Mouse (Mus musculus) mature B cell (primary cell): ENCODE measurements around the gene Ugt1a8.

Source experiments
- in situ Hi-C: fragments of 300-500 bp; cut with MboI; formaldehyde crosslinking; loops from 2 replicates; pipeline ENCODE4 v1.14.3; 2019

Gene Ugt1a8

DNA sequence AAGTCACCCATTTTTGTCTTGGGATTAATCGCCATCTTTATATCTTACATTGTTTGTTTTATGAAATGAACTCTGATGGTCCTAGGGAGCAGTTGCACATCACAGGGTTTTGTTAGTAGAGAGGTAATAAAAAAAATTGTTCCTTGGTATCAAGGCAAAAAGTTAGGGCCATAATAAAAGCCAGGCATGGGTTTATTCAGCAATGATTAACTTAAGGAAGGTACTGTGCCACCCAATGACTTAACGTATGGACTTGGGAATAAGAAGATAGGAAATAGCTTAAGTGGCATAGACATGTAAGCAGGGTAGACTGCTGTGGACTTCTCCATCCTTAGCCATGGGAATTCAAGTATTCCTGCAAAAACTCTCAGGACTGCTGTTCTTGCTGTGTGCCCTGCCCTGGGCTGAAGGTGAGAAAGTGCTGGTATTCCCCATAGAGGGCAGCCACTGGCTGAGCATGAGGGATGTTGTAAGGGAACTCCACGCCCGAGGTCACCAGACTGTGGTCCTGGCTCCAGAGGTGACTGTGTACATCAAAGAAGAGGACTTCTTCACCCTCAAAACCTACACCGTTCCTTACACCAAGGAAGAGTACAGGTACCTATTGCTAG lies 98.8 kb downstream of the Ugt1a8 start:
- in situ Hi-C loops = no loop called here

DNA sequence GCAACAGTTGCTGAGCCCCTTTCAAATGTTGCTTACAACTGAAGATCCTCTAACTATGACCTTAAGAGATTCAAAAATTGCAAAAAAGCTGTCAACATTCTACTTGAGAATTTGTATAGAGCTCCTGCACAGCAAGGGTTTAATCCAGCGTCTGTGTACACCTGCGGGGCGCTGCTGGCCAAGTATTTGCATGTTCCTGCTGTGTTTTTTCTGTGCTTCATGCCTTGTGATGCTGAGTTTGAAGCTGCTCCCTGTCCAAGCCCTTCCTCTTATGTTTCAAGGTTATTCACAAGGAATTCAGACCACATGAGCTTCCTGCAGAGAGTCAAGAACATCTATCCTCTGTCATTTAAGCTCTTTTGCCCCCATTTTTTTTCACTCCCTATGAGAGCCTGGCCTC lies 104.5 kb downstream of the Ugt1a8 start:
- in situ Hi-C loops = no loop called here

GRCm38 (mm10) chr1:88195687-88196086 lies 108.1 kb downstream of the Ugt1a8 start:
- in situ Hi-C loops = no loop called here

- in situ Hi-C loops = no loop called here
Observed at GRCm38 (mm10) chr1:88197443-88197842, 109.8 kb downstream of the Ugt1a8 start.

DNA sequence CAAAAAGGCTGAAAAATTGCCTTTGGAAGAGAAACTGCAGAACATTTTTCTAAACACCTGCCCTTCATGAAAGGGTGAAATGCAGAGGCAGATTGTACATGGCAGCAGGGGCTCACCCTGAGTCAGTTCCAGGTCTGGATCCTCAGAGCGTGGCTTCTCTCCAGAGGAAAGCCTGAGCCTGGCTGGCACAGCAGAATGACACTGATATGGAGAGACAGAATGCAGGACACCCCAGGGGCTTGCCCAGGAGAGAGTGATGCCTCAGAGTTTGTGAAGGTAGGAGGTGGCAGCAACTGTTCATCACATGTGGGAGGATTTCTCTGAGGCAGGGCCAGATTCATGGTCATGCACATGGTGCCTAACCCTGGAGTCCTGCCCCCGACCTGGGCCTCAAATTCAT lies 112.4 kb downstream of the Ugt1a8 start:
- in situ Hi-C loops = no loop called here

- in situ Hi-C loops = no loop called here
Observed at GRCm38 (mm10) chr1:88200456-88200855, 112.8 kb downstream of the Ugt1a8 start, which contains the start of gene Ugt1a2. Gene Ugt1a2, plus strand, starts transcription at chr1:88200601.

GRCm38 (mm10) chr1:88205294-88205922 lies 117.8 kb downstream of the Ugt1a8 start, which contains the start of gene Dnajb3:
Gene Dnajb3, minus strand, starts transcription at chr1:88205782.
- in situ Hi-C loops = no loop called here

GRCm38 (mm10) chr1:88206843-88207479 lies 119.3 kb downstream of the Ugt1a8 start:
- in situ Hi-C loops = no loop called here

- in situ Hi-C loops = no loop called here
Observed at GRCm38 (mm10) chr1:88211812-88212211, 124.2 kb downstream of the Ugt1a8 start, which contains the start of gene Ugt1a1. Gene Ugt1a1, plus strand, starts transcription at chr1:88211959.

GRCm38 (mm10) chr1:88212341-88213045 lies 124.9 kb downstream of the Ugt1a8 start:
- in situ Hi-C loops = no loop called here

- in situ Hi-C loops = no loop called here
Observed at GRCm38 (mm10) chr1:88213061-88213460, 125.4 kb downstream of the Ugt1a8 start.

DNA sequence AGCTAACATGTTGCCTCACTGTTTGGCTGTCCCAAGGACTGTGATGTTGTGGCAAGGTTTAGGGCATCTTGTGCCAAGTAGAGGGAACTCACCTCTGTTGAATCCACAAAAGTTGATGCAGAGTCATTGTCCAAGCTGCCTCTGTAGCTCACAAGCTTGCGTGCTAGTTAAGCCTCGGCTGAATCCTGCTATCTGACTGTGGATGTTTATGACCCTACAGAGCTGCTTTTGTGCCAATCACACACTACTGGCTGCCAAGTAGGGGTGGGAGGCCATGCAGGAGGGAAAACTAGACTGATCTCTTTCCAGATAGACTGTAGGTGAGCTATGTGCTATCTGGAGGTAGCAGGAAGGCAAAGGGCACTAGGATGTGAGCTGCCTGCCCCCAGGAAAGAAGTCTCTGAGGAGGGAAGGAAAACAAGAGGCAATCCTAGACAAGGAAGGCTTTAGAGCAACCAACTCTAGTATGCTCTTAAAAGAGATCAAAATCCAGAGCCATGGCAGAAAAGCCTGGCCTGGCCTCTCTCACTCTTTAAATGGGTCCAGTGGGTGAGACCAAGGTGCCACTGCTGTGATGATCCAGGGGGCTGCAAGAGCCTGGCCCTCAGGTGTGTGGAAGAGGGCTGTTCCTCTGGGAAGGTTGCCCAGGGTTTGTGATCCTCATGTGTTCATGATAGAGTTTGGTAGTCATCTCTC lies 126.3 kb downstream of the Ugt1a8 start:
- in situ Hi-C loops = no loop called here

DNA sequence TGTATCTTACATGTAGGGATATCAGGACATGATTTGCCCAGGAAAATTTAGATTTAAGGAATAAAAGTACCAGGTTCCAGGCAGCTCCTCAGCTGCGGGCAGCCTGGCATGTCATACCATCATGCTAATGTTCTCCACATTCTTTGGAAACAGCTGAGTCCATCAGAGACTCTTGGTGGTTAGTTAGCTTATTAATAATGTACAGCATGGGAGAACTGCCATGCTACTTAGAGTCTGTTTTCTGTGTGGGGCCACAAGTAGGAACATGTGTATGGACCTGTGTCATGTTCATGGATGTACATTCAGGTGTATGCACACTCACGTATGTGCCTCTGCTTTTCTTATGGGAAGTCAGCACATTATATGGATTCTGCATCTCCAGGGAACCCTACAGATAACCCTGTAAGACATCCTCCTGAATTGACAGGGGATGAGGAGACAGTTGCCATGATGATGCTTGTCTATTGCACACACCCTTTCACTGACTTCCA lies 126.9 kb downstream of the Ugt1a8 start:
- in situ Hi-C loops = no loop called here

DNA sequence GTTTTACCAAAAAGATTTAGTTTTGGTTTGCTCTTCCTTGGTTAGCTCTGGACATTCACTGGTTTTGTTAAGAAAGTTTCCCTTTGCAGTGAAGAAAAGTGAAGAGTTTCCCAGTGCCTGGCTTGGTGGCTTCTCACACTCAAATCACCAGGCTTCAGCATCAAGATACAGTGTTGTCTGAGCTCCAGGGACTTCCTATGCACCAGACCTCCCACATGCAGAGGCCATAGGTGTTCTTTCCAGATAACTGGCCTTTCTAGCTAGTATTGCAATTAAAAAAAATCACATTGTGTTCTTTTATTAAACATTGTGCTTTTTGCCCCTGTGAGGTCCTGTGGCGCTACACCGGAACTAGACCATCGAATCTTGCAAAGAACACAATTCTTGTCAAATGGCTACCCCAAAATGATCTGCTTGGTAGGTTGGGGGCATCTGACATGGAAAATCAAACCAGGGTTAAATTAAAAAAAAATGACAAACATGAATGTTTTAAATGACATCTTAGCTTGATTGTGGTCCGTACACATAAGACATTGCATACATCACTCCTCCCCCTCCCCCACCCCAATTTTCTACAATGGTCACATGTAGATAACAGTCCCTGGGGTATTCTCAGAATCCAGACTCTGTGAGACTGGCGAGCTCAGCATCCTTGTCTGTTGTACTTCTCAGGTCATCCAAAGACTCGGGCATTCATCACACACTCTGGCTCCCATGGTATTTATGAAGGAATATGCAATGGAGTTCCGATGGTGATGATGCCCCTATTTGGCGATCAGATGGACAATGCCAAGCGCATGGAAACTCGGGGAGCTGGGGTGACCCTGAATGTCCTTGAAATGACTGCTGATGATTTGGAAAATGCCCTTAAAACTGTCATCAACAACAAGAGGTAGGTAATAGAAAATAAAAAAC lies 128.1 kb downstream of the Ugt1a8 start:
- in situ Hi-C loops = no loop called here

GRCm38 (mm10) chr1:88216551-88216950 lies 128.9 kb downstream of the Ugt1a8 start:
- in situ Hi-C loops = no loop called here

DNA sequence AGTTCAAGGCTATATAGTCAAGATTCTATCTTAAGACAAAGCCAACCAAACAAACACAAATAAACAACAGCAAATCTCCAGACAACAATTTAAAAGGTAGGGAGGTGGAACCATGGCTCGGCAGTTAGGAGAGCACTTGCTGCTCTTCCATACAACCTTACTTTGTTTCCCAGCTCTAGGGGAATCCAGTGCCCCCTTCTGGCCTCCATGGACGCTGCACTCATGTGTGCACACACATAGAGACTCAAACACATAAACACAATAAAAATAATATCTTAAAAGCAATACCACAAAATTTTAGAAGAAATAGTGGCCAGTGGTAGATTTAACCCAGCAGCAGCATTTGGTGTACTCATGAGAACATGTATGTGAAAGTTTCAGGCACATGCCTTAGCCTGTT lies 129.5 kb downstream of the Ugt1a8 start:
- in situ Hi-C loops = no loop called here

DNA sequence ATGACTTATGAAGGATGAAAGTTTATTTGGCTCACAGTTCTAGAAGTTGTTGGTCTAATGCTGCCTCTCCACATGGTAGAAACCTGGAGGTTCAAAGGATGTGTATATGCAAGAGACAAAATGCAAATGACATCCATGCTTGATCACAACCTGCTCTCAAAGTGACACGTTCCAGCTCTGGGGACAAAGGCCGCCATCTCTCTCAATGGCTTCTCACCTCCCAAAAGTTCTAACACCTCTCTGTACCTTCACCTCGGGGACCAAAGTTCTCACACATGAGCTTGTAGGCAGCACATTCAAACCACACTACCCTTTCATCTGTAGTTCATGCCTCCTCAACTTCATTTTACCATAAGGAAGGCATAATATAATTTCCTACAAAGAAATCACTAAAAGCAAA lies 130.0 kb downstream of the Ugt1a8 start:
- in situ Hi-C loops = no loop called here

DNA sequence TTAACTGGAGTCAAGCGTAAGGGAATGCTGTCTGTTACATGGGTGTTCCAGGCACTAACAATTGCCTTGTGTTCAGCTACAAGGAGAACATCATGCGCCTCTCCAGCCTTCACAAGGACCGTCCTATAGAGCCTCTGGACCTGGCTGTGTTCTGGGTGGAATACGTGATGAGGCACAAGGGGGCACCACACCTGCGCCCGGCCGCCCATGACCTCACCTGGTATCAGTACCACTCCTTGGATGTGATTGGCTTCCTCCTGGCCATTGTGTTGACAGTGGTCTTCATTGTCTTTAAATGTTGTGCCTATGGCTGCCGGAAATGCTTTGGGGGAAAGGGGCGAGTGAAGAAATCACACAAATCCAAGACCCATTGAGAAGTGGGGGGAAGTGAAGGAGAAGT lies 130.4 kb downstream of the Ugt1a8 start:
- in situ Hi-C loops = no loop called here

DNA sequence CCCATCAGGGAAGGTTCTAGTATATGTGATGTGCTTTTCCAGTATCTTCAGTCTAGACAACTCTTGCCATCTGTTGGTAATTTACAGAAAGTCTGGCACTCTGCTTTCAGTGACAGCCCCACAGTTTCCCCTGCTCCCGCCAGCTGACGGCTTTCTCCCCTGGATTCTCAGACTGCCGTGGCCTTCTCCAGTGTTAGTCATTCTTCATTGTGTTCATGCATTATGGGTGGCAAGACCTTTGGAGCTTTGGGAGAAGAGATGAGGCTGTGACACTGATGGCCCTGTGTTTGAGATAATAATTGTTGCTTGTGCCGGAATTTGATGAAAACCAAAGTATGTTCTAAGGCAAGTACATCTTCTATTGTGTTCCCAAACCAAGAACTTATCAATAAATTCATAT lies 131.0 kb downstream of the Ugt1a8 start:
- in situ Hi-C loops = no loop called here

DNA sequence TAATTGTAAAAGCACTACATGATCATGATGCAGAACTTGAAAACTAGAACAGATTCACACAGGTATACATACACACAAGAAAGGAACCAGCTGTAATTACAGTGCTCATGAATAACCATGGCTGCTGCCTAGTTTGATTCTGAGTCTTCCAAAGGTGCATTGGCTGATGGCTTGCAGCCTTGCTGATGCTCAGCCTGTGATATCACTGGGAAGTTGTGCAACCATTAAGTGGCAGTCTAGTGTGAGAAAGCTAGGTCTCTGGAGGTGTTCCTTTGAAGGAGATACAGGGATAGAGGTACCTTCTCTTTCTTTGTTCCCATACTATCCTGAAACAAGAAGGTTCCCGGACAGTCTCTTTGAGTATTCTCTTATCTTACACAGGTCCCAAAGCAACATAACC lies 131.4 kb downstream of the Ugt1a8 start:
- in situ Hi-C loops = no loop called here

GRCm38 (mm10) chr1:88220336-88220735 lies 132.7 kb downstream of the Ugt1a8 start:
- in situ Hi-C loops = no loop called here
